Mouse (Mus musculus) embryonic facial prominence, embryonic 10.5 days (tissue): ENCODE data around the gene Fcrl5. TPM values are rescaled to one million over a fixed set of nuclear protein-coding genes. Genes with fewer than 3 reads are reported as not detected.

Experiments used
- DNase-seq: peaks from one replicate; pipeline ENCODE4 v3.0.0-alpha.2; 2017; ENCODE audit warnings: low spot score
- H3K27ac ChIP-seq: fragments of 300-500 bp; sonication (generic); replicated peaks from 2 replicates; pipeline ENCODE4 v1.5.1; 2016; ENCODE audit warnings: mild to moderate bottlenecking
- H3K27me3 ChIP-seq: fragments of 300-500 bp; sonication (generic); replicated peaks from 2 replicates; pipeline ENCODE4 v1.6.1; 2016; ENCODE audit warnings: low read depth, mild to moderate bottlenecking; ENCODE audit not compliant: poor library complexity, severe bottlenecking
- H3K36me3 ChIP-seq: fragments of 300-500 bp; sonication (generic); replicated peaks from 2 replicates; pipeline ENCODE4 v1.6.1; 2016; ENCODE audit warnings: mild to moderate bottlenecking, moderate library complexity
- H3K4me1 ChIP-seq: fragments of 300-500 bp; sonication (generic); 2 replicates; pipeline ENCODE4 v1.6.1; 2016
- H3K4me3 ChIP-seq: fragments of 300-500 bp; sonication (generic); 2 replicates; pipeline ENCODE4 v1.5.1; 2016; ENCODE audit warnings: mild to moderate bottlenecking, moderate library complexity
- H3K9me3 ChIP-seq: fragments of 300-500 bp; sonication (generic); 2 replicates; pipeline ENCODE4 v1.6.1; 2016; ENCODE audit warnings: mild to moderate bottlenecking
- WGBS: fragments of 180-500 bp; shearing (Covaris S2); methylation state at CpG from one replicate; pipeline ENCODE4 v1.1.7; 2016; 5-methylcytosine and 5-hydroxymethylcytosine counted together
- polyA plus RNA-seq: library from polyadenylated mRNA; unstranded; fragments of >200 nt; fragmentation: Nextera tagmentation; extraction: Ambion mirVana; gene quantifications from 2 replicates; pipeline ENCODE4 v1.2.1, GENCODE M21; 2016

Fcrl5 gene
- polyA plus RNA-seq, 1 experiment from 2014 or later = not detected

DNA sequence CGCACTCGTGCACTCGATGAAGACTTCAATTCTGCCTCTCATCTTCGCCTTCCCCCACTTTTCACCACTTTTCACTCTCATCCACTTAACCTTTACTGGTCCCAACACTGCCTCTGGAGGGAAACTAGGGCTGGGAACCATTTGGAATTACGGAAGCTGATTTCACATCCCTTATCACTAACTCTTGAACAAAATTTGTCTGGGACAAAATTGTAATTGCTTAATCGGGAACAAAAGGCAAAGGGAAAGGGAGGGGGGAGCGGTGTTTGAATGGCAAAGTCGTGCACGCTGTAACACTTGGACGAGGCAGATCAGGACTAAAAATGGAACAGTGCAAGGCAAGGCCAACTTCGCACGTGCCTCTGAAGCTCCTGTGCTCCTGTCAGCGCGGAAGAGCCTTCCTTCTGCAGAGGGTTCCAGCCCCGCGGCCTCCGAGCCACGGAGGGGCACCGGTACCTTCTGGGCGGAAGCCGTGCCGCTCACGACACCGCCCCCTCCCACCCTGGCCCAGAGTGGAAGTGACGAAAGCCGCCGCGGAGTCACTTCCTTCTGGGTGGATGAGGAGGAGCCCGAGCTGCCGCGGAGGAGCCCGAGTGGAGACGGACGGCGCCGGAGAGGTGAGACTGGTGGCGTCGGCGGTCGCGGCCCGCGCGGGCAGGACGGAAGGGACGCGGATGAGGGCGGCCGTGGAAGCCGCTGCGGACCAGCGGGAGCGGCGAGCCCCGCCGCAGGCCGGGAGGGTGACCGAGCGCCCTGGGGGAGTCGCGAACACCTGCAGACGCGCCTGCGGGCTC lies 89.7 kb downstream of the Fcrl5 start, which contains the start of gene Etv3:
Etv3 (plus strand) TSS at position 365 of the 794 bp plus-strand sequence.
- Histone ChIP-seq H3K4me3 (peak within 1 kb of the TSS; percentile 98), H3K36me3 (peaks cover 32% of the 10 kb centered on the region), H3K4me1 (peaks cover 18% of the 10 kb centered on the region), H3K27ac (peak within 1 kb of the TSS; percentile 94), H3K27me3 (no peaks in the 10 kb centered on the region), H3K9me3 (no peaks in the 10 kb centered on the region)
- 5% methylated on average over 64 of the region's 64 CpGs for WGBS
- DNase-seq = peak; percentile 92

DNA sequence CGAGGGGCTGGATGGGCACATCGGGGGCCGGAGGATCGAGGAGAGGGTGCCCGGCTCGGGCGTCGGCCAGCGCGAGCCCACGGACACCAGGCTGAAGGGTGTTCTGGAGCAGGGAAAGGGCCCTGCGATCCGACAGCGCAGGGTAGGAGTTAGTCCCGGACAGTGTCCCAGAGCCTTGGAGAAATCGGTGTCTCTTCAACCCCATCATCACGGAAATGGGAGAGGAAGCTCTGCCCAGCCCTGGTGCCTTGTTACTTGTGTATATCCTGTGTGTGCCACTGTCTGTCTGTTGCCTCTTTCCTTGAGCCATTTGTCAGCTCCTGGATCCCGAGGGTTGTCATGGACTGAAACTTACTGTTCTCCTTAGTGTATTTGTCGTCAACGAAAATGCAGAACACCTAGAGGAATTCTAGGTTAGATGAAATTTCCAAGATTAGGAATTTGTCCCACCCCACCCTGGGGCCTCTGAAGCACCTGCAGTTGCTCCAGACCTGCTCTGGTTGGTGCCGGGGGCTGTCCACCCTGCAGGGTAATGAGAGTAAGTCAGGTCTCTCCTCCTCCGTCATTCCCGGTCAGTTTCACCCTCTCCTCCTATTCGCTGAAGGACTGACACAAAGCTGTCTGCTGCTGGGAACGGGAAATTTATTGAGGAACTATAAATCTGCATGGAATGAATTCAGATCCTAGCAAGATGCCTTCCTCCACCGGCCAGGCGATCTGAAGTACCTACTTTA lies 90.4 kb downstream of the Fcrl5 start:
- WGBS = 9% methylated on average over 27 of the region's 27 CpGs
- H3K4me1 ChIP-seq = peaks cover 18% of the 10 kb centered on the region
- H3K27me3 ChIP-seq = no peaks in the 10 kb centered on the region
- H3K27ac ChIP-seq = peak overlapping the region; percentile 94
- peak; percentile 35 for DNase-seq
- peak overlapping the region; percentile 98 for H3K4me3 ChIP-seq
- H3K9me3 ChIP-seq = no peaks in the 10 kb centered on the region
- peaks cover 40% of the 10 kb centered on the region for H3K36me3 ChIP-seq

DNA sequence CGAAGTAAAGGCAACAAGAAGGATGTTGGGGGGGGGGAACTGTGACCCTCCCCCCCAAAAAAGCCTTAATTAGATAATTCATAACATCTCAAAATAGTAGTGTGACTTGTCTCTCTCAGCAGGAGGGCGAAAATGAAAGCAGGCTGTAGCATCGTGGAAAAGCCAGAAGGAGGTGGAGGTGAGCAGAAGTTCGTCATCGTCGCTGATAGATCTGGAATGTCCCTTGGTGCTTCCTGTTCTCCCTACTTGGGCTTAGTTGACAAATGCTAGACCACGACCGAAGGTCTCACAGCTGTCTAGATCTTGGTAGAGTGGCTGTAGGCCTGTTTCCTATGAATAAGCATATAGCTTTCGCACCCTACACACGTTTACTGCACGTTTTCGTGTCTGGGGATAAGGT lies 91.6 kb downstream of the Fcrl5 start:
- 88% methylated on average over 12 of the region's 12 CpGs for WGBS

DNA sequence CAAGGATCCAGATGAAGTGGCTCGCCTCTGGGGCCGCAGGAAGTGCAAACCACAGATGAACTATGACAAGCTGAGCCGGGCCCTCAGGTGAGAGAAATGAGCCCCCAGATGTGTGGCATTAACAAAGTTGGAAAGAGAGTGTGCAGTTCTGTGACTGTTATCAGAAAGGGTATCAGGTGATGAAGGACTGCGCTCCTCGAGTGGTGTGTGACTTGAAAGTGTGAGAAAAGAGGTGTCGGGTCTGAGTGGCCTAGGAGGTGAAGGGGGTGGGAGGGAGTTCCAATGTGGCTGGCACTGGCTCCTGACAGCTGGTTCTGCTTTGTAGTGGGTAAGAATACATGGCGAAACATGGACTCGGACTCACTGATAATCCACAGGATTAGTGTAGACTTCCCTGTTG lies 92.4 kb downstream of the Fcrl5 start:
- DNase-seq = no peak
- Histone ChIP-seq H3K27me3 (no peaks in the 10 kb centered on the region), H3K27ac (no peak overlapping the region), H3K4me3 (no peak overlapping the region), H3K4me1 (peaks cover 18% of the 10 kb centered on the region), H3K9me3 (no peaks in the 10 kb centered on the region), H3K36me3 (peaks cover 60% of the 10 kb centered on the region)
- 93% methylated on average over 8 of the region's 8 CpGs for WGBS

More for the DNA sequence above, 91.6 kb downstream of the Fcrl5 start:
- H3K27me3 ChIP-seq = no peaks in the 10 kb centered on the region
- H3K27ac ChIP-seq = no peak overlapping the region
- no peaks in the 10 kb centered on the region for H3K9me3 ChIP-seq
- DNase-seq = no peak
- H3K36me3 ChIP-seq = peaks cover 51% of the 10 kb centered on the region
- H3K4me1 ChIP-seq = peaks cover 18% of the 10 kb centered on the region
- peak overlapping the region; percentile 98; the same call in 1 of the 2 replicates for H3K4me3 ChIP-seq

DNA sequence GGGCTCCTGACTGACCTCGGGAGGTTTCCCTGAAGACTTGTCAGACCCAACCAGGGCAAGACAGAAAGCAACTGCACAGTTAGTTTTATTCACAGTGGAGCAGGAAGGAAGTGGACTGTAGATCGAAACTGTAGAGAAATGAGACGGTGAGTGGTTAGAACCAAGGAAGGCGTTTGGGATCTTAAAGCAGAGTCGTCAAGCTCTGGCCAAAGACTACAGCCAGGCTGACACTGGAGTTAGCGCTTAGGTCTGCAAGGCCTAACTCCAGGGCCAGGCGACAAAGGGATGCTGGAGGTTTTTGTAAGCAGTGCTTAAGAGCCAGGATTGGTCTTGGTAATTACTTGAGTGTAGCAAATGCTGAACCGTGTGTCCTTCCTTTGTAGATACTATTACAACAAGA lies 93.3 kb downstream of the Fcrl5 start:
- H3K9me3 ChIP-seq = no peaks in the 10 kb centered on the region
- WGBS = 93% methylated on average over 8 of the region's 8 CpGs
- no peak overlapping the region for H3K4me3 ChIP-seq
- no peak overlapping the region for H3K27ac ChIP-seq
- DNase-seq = no peak
- no peaks in the 10 kb centered on the region for H3K27me3 ChIP-seq
- H3K4me1 ChIP-seq = peaks cover 18% of the 10 kb centered on the region
- peaks cover 68% of the 10 kb centered on the region for H3K36me3 ChIP-seq

DNA sequence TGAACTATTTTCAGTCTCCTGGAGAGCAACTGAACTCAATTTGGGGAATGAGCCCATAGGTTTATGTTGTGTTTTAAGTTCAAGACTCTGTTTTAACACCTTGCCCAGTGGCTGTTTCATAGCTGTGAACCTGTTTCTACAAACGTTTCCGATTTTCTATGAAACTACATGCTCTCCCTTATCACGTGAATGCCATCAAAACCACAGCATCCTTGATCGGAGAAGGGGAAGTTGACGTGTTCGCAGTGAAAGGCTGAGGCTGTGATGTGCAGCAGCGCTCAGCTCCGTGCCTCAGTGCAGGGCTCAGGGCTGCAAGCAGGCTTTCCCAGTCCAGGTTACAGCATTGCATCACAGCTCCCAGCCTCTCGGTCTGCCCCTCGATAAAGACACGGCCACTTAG lies 94.0 kb downstream of the Fcrl5 start:
- no peak for DNase-seq
- H3K4me3 ChIP-seq = no peak overlapping the region
- peaks cover 75% of the 10 kb centered on the region for H3K36me3 ChIP-seq
- no peaks in the 10 kb centered on the region for H3K9me3 ChIP-seq
- no peaks in the 10 kb centered on the region for H3K27me3 ChIP-seq
- peaks cover 18% of the 10 kb centered on the region for H3K4me1 ChIP-seq
- WGBS = 89% methylated on average over 11 of the region's 11 CpGs
- no peak overlapping the region for H3K27ac ChIP-seq

DNA sequence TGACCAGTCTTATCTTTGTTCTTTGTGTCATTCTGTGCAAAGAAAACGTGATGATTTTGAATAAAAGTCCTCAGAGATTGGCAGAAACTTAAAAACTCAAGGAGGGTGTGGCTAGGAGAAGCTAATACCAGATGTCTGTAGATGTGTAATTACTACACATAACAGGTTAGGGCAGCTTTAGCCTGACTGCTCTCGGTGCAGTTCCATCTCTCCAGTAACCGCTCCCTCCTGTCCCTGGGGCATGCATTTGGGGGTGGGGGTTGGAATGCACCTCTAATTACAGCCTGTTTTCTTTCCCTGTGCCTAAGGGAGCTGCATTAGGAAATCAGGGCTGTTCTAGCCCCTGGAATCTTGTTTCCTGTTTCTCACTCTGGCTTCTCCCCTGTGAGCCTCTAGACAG lies 94.7 kb downstream of the Fcrl5 start:
- H3K27ac ChIP-seq = no peak overlapping the region
- DNase-seq = no peak
- 77% methylated on average over 3 of the region's 3 CpGs for WGBS
- H3K4me3 ChIP-seq = no peak overlapping the region
- no peaks in the 10 kb centered on the region for H3K27me3 ChIP-seq
- no peaks in the 10 kb centered on the region for H3K9me3 ChIP-seq
- H3K4me1 ChIP-seq = peaks cover 14% of the 10 kb centered on the region
- H3K36me3 ChIP-seq = peaks cover 82% of the 10 kb centered on the region

DNA sequence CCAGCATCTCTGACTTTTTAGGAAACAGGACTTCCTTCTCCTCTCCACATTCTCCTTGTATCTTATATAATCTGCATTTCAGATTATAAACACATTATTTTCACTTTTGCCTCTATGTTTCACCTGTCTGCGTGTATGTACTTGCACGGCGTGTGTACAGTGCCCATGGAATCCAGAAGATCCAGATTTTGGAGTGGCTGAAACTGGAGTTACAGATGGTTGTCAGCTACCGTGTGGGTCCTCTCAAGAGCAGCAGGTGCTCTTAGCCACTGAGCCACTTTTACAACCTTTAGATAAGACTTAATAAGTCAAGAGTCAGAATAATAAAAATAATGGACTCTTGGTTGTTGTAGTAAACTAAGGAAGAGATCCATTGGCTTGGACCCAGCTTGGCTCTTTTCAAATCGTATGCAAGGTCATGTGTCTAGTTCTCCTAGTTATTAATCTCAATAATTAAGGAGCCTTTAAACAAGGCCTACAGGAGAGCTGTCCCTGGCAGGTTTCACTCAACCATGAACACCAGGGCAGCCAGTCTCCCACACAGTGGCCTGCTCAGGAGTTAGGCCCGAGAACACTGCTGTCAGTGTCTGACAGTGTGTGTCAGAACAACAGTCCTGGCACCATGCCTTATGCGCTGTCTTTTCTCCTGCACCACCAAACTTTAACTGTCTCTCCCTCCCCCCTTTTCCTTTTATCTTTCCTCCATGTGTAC lies 98.2 kb downstream of the Fcrl5 start:
- WGBS = 94% methylated on average over 7 of the region's 7 CpGs

DNA sequence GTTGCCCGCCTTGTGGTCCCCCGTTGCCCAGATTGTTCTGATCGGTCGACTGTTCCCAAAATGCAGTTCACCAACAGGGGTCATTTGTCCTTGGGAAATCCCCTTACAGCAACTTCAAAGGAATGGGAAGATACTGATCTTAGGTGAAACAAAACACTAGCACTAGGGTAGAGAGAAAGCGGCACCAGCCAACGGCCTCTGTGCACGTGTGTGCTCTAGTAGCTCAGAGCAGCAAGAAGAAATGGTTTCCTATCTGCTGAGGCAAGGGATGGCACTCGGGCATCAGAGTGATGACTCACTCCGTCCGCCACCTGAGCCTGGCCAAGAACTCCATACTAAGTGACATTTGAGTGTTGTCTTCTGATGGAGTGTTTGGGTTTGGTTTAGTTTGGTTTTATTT lies 102.5 kb downstream of the Fcrl5 start:
- peaks cover 76% of the 10 kb centered on the region for H3K36me3 ChIP-seq
- DNase-seq = no peak
- H3K4me3 ChIP-seq = no peak overlapping the region
- H3K4me1 ChIP-seq = peaks cover 29% of the 10 kb centered on the region
- H3K27me3 ChIP-seq = no peaks in the 10 kb centered on the region
- H3K9me3 ChIP-seq = no peaks in the 10 kb centered on the region
- H3K27ac ChIP-seq = no peak overlapping the region
- 86% methylated on average over 10 of the region's 10 CpGs for WGBS

More for the DNA sequence above, 98.2 kb downstream of the Fcrl5 start:
- no peaks in the 10 kb centered on the region for H3K27me3 ChIP-seq
- H3K36me3 ChIP-seq = peaks cover 99% of the 10 kb centered on the region
- no peak overlapping the region for H3K4me3 ChIP-seq
- no peaks in the 10 kb centered on the region for H3K9me3 ChIP-seq
- DNase-seq = no peak
- H3K4me1 ChIP-seq = no peaks in the 10 kb centered on the region
- no peak overlapping the region for H3K27ac ChIP-seq

DNA sequence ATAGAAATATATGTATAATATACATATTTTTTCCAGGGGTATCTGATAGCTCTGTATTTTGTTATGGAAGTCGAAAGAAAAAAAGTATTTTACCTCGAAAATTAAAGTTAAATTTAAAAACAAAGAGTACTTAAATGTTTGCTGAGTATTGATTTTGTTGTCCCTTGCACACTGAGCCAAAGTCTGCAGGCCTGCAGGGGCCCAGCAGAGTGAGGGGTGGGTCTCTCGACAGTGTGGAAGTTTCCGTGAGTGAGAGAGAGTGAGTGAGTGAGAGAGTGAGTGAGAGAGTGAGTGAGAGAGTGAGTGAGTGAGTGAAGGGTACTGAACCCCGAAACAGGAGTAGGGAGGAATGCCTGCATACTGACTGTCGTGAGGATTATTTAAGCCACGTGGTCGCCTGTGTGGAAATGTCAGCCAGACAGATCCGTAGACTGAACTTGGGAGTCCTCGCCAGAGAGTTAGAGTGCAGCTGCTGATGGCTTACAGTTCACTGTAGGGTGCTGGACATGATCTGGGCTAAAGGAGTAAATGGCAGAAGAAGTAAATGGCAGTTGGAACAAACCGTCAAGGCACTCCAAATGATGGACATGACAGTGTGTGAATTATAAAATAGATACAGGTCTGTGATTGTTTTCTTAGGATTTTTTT lies 104.6 kb downstream of the Fcrl5 start:
- peaks cover 55% of the 10 kb centered on the region for H3K36me3 ChIP-seq
- H3K4me1 ChIP-seq = peaks cover 34% of the 10 kb centered on the region
- no peak overlapping the region for H3K27ac ChIP-seq
- H3K9me3 ChIP-seq = no peaks in the 10 kb centered on the region
- no peak overlapping the region for H3K4me3 ChIP-seq
- H3K27me3 ChIP-seq = 0 out of 2 replicates have a peak, but pooled peaks cover 4% of the 10 kb centered on the region
- WGBS = 75% methylated on average over 11 of the region's 11 CpGs
- DNase-seq = no peak

DNA sequence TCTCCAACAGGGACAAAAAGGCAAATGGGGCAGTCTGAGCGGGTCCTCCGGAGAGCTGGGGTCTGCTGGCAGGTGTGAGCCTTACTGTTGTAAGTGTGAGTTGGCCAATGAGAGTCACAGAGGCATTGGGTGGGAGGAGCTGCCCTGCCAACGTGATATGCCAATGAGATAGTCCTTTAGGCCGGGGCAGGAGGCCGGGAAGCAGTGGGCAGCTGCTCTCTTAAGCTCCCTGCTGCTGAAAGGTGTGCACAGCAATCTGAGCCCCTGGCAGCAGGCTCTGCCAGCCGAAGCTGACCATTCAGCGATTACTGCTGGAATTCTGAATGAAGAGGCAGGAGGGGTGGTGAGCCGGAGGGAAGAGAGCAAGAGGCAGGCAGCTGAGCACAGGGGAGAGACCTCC lies 105.1 kb downstream of the Fcrl5 start:
- H3K27ac ChIP-seq = no peak overlapping the region; the same call in 1 of the 2 replicates
- H3K4me1 ChIP-seq = peaks cover 38% of the 10 kb centered on the region
- H3K36me3 ChIP-seq = peaks cover 49% of the 10 kb centered on the region
- H3K4me3 ChIP-seq = no peak overlapping the region
- DNase-seq = no peak
- H3K27me3 ChIP-seq = 0 out of 2 replicates have a peak, but pooled peaks cover 4% of the 10 kb centered on the region
- 33% methylated on average over 8 of the region's 8 CpGs for WGBS
- no peaks in the 10 kb centered on the region for H3K9me3 ChIP-seq
